Mouse (Mus musculus): ENCODE measurements around the gene Tns2. TPM values are rescaled to one million over a fixed set of nuclear protein-coding genes. Genes with fewer than 3 reads are reported as not detected.
A peak's percentile ranks its signal among the peaks of the same experiment; 100 is the strongest.
"Not testable (repeated sequence)": the region's sequence is repeated elsewhere in the genome, so short reads cannot be mapped to it uniquely, and the experiment has no call there.

Tns2 gene
- polyA plus RNA-seq, 1 experiment, result 1.4 TPM

GRCm38 (mm10) chr15:102147674-102148402 is 47.6 kb downstream of the Tns2 start:
- Histone ChIP-seq H3K4me3 (ENCODE audit: insufficient read depth, low read length) (no peak overlapping the region), H3K27ac (ENCODE audit: insufficient read depth, low read depth, low read length) (no peak overlapping the region), H3K4me1 (ENCODE audit: control insufficient read depth, insufficient read depth, low read length) (peaks cover 13% of the 10 kb centered on the region)
- TF ChIP-seq CTCF (IDR thresholded peaks at IDR 0.05; ENCODE audit: low read depth, low read length) (no peak), POLR2A (IDR thresholded peaks at IDR 0.05; ENCODE audit: borderline replicate concordance, low read depth, low read length) (no peak)

GRCm38 (mm10) chr15:102149561-102149960 is 49.3 kb downstream of the Tns2 start:
- Histone ChIP-seq H3K4me3 (ENCODE audit: insufficient read depth, low read length) (no peak overlapping the region), H3K4me1 (ENCODE audit: control insufficient read depth, insufficient read depth, low read length) (peaks cover 13% of the 10 kb centered on the region), H3K27ac (ENCODE audit: insufficient read depth, low read depth, low read length) (no peak overlapping the region)
- TF ChIP-seq CTCF (IDR thresholded peaks at IDR 0.05; ENCODE audit: low read depth, low read length) (no peak), POLR2A (IDR thresholded peaks at IDR 0.05; ENCODE audit: borderline replicate concordance, low read depth, low read length) (no peak)

DNA sequence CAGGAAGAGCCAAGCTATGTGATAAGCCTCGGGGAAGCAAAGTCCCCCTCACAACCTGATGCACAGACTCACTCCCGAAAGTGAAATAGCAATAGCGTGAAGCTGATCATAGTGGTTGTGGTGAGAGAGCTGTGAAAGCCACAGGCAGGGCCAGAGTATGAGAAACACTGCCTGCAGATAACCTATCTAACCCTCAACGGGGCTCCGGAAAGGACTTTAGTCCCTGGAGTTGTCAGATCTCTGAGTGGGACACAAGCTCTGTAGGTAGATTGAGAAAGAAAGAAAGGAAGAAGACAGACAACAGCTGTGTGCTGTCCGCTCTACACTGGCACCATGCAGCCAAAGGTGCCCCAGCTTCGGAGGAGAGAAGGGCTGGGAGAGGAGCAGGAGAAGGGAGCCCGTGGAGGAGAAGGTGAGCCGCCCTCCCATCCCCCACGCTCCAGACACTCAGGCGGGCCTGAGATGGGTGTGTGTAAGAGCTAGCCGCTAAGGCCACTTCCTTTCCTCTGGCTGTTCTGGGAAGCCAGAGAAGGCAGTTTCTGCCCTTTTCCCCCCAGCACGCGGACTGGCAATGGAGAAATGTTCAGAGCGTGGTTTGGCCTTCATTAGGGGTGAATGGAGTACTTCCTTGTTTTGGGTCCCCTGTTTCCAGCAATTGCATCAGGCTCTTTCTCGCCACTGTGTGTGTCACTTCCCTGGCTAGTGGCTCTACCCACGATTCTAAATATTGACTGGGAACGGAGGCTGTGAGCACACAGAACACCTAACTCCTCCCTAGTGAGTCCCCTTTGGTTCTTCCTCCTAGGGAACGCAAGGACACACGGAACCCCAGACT is 50.3 kb downstream of the Tns2 start, which contains the start of gene Soat2:
Gene Soat2, plus strand, starts transcription at position 226 of the 835 bp plus-strand sequence.
- Histone ChIP-seq H3K27ac (ENCODE audit: insufficient read depth, low read depth, low read length) (peak within 1 kb of the TSS; percentile 83), H3K4me1 (ENCODE audit: control insufficient read depth, insufficient read depth, low read length) (peaks cover 13% of the 10 kb centered on the region), H3K4me3 (ENCODE audit: insufficient read depth, low read length) (peak within 1 kb of the TSS; percentile 34)
- TF ChIP-seq CTCF (IDR thresholded peaks at IDR 0.05; ENCODE audit: low read depth, low read length) (no peak), POLR2A (IDR thresholded peaks at IDR 0.05; ENCODE audit: borderline replicate concordance, low read depth, low read length) (no peak)

- Histone ChIP-seq H3K27ac (ENCODE audit: insufficient read depth, low read depth, low read length) (no peak overlapping the region), H3K4me1 (ENCODE audit: control insufficient read depth, insufficient read depth, low read length) (peaks cover 13% of the 10 kb centered on the region), H3K4me3 (ENCODE audit: insufficient read depth, low read length) (no peak overlapping the region)
- TF ChIP-seq POLR2A (IDR thresholded peaks at IDR 0.05; ENCODE audit: borderline replicate concordance, low read depth, low read length) (no peak), CTCF (IDR thresholded peaks at IDR 0.05; ENCODE audit: low read depth, low read length) (no peak)
Observed at GRCm38 (mm10) chr15:102152646-102153045, 52.4 kb downstream of the Tns2 start.

DNA sequence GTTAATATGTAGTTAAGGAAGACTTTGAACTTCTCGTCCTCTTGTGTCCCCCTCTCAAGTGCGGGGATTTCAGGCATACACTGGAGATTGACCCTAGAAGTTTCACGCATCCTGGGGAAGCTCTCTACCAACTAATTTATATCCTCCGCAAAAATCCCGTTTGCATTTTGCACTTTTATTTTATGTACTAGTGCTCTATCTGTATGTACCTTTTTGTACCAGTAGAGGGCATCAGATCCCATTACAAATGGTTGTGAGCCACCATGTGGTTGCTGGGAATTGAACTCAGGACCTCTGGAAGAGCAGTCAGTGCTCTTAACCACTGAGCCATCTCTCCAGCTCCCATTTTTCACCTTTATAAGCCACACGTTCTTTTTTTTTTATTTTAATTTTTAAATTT is 54.8 kb downstream of the Tns2 start:
- H3K4me1 ChIP-seq (ENCODE audit: control insufficient read depth, insufficient read depth, low read length), result peaks cover 11% of the 10 kb centered on the region
- H3K4me3 ChIP-seq (ENCODE audit: insufficient read depth, low read length); H3K27ac ChIP-seq (ENCODE audit: insufficient read depth, low read depth, low read length): not testable (repeated sequence)

DNA sequence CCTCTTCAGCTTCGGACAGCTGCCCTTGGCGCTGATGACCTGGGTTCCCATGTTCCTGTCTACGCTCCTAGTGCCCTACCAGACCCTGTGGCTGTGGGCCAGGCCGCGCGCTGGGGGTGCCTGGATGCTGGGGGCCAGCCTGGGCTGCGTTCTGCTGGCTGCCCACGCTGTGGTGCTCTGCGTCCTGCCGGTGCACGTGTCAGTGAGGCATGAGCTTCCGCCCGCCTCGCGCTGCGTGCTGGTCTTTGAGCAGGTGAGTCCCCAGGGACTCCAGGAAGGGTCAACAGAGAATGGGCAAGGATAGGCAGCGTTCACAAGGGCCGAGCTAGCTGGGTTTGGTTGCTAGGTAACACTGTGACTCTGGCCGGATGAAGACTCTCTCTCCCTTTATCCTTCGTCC is 56.6 kb downstream of the Tns2 start:
- Histone ChIP-seq H3K4me3 (ENCODE audit: insufficient read depth, low read length) (no peak overlapping the region), H3K27ac (ENCODE audit: insufficient read depth, low read depth, low read length) (no peak overlapping the region), H3K4me1 (ENCODE audit: control insufficient read depth, insufficient read depth, low read length) (no peaks in the 10 kb centered on the region)
- TF ChIP-seq POLR2A (IDR thresholded peaks at IDR 0.05; ENCODE audit: borderline replicate concordance, low read depth, low read length) (no peak), CTCF (IDR thresholded peaks at IDR 0.05; ENCODE audit: low read depth, low read length) (no peak)

DNA sequence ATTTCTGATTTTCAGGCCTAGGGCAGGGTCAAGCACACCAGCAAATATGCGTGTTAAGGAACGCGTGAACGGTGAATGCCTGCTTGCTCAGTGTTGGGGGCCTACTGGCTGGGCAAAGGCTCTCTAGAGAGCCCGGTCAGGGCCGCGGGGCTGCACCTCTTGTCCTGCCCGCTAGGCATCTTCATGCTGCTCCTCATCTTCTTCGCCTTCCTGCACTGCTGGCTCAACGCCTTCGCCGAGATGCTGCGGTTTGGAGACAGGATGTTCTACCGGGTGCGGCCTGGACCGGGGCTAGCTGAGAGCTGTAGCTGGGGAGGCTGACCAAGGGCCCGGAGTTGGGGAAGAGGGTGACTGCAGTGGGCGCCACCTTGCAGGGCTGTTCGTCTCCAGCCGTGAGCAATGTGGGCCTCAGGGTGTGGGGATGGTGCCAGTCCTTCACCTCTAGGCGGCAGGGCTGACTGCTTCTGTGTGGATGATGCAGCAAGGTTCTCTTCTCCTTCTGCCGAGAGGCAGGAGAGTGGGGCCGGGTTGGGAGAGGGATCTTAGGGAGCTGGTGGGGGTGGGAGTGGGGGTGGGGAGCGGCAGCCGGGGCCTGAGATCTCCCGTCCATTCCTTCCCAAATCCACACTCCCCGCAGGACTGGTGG is 60.3 kb downstream of the Tns2 start:
- TF ChIP-seq CTCF (IDR thresholded peaks at IDR 0.05; ENCODE audit: low read depth, low read length) (no peak), POLR2A (IDR thresholded peaks at IDR 0.05; ENCODE audit: borderline replicate concordance, low read depth, low read length) (no peak)
- H3K27ac ChIP-seq (ENCODE audit: insufficient read depth, low read depth, low read length), result no peak overlapping the region
- H3K4me1 ChIP-seq (ENCODE audit: control insufficient read depth, insufficient read depth, low read length), result peaks cover 11% of the 10 kb centered on the region

GRCm38 (mm10) chr15:102163900-102164693 is 63.9 kb downstream of the Tns2 start:
- Histone ChIP-seq H3K27ac (ENCODE audit: insufficient read depth, low read depth, low read length) (no peak overlapping the region), H3K4me3 (ENCODE audit: insufficient read depth, low read length) (no peak overlapping the region)
- TF ChIP-seq POLR2A (IDR thresholded peaks at IDR 0.05; ENCODE audit: borderline replicate concordance, low read depth, low read length), result no peak
- TF ChIP-seq CTCF (IDR thresholded peaks at IDR 0.05; ENCODE audit: low read depth, low read length), result no peak

More for the DNA sequence above, 60.3 kb downstream of the Tns2 start:
- H3K4me3 ChIP-seq (ENCODE audit: insufficient read depth, low read length), result no peak overlapping the region

GRCm38 (mm10) chr15:102165468-102166100 is 65.4 kb downstream of the Tns2 start:
- TF ChIP-seq POLR2A (IDR thresholded peaks at IDR 0.05; ENCODE audit: borderline replicate concordance, low read depth, low read length) (no peak), CTCF (IDR thresholded peaks at IDR 0.05; ENCODE audit: low read depth, low read length) (no peak)
- H3K27ac ChIP-seq (ENCODE audit: insufficient read depth, low read depth, low read length), result no peak overlapping the region
- H3K4me1 ChIP-seq (ENCODE audit: control insufficient read depth, insufficient read depth, low read length), result peaks cover 15% of the 10 kb centered on the region
- H3K4me3 ChIP-seq (ENCODE audit: insufficient read depth, low read length), result no peak overlapping the region

More at GRCm38 (mm10) chr15:102163900-102164693, 63.9 kb downstream of the Tns2 start:
- H3K4me1 ChIP-seq (ENCODE audit: control insufficient read depth, insufficient read depth, low read length), result peaks cover 15% of the 10 kb centered on the region

Other genes with a start within 250 kb of the Tns2 start
- not detected in 2 replicates for gene Krt1, start 249.6 kb upstream of the Tns2 start, polyA plus RNA-seq (2012; ENCODE audit: insufficient read depth, insufficient read length, missing spikeins)
- 0.19 and 0.27 TPM in 2 replicates for gene Krt77, start 230.7 kb upstream of the Tns2 start, polyA plus RNA-seq (2012; ENCODE audit: insufficient read depth, insufficient read length, missing spikeins)
- gene Krt76, start 207.5 kb upstream of the Tns2 start, polyA plus RNA-seq (2012; ENCODE audit: insufficient read depth, insufficient read length, missing spikeins), result not detected in 2 replicates
- gene Krt4, start 175.7 kb upstream of the Tns2 start, polyA plus RNA-seq (2012; ENCODE audit: insufficient read depth, insufficient read length, missing spikeins), result not detected in 2 replicates
- gene Krt79, start 160.1 kb upstream of the Tns2 start, polyA plus RNA-seq (2012; ENCODE audit: insufficient read depth, insufficient read length, missing spikeins), result not detected in 2 replicates
- not detected in 2 replicates for gene Krt78, start 146.1 kb upstream of the Tns2 start, polyA plus RNA-seq (2012; ENCODE audit: insufficient read depth, insufficient read length, missing spikeins)
- not detected in 2 replicates for gene Krt8, start 95.9 kb upstream of the Tns2 start, polyA plus RNA-seq (2012; ENCODE audit: insufficient read depth, insufficient read length, missing spikeins)
- not detected in 2 replicates for gene Krt18, start 72.2 kb upstream of the Tns2 start, polyA plus RNA-seq (2012; ENCODE audit: insufficient read depth, insufficient read length, missing spikeins)
- gene Eif4b, start 26.6 kb upstream of the Tns2 start, polyA plus RNA-seq (2012; ENCODE audit: insufficient read depth, insufficient read length, missing spikeins), result 188 and 222 TPM in 2 replicates
- 20.8 and 21.4 TPM in 2 replicates for gene Spryd3, start 35.8 kb downstream of the Tns2 start, polyA plus RNA-seq (2012; ENCODE audit: insufficient read depth, insufficient read length, missing spikeins)
- not detected in 2 replicates for gene Igfbp6, start 43.9 kb downstream of the Tns2 start, polyA plus RNA-seq (2012; ENCODE audit: insufficient read depth, insufficient read length, missing spikeins)
- gene Soat2, start 50.1 kb downstream of the Tns2 start, polyA plus RNA-seq (2012; ENCODE audit: insufficient read depth, insufficient read length, missing spikeins), result 0.50 TPM in 1 of 2 replicates, not detected in the other
- 71.6 and 79.5 TPM in 2 replicates for gene Zfp740, start 102.8 kb downstream of the Tns2 start, polyA plus RNA-seq (2012; ENCODE audit: insufficient read depth, insufficient read length, missing spikeins)
- 60.4 and 60.5 TPM in 2 replicates for gene Csad, start 104.3 kb downstream of the Tns2 start, polyA plus RNA-seq (2012; ENCODE audit: insufficient read depth, insufficient read length, missing spikeins)
- gene Itgb7, start 131.5 kb downstream of the Tns2 start, polyA plus RNA-seq (2012; ENCODE audit: insufficient read depth, insufficient read length, missing spikeins), result 32.3 and 35.8 TPM in 2 replicates
- gene Rarg, start 157.1 kb downstream of the Tns2 start, polyA plus RNA-seq (2012; ENCODE audit: insufficient read depth, insufficient read length, missing spikeins), result 29.8 and 30.4 TPM in 2 replicates
- gene Gm9918, start 170.2 kb downstream of the Tns2 start, polyA plus RNA-seq (2012; ENCODE audit: insufficient read depth, insufficient read length, missing spikeins), result not detected in 2 replicates
- gene Mfsd5, start 179.0 kb downstream of the Tns2 start, polyA plus RNA-seq (2012; ENCODE audit: insufficient read depth, insufficient read length, missing spikeins), result 71.6 and 78.4 TPM in 2 replicates
- gene Espl1, start 195.9 kb downstream of the Tns2 start, polyA plus RNA-seq (2012; ENCODE audit: insufficient read depth, insufficient read length, missing spikeins), result 15.6 and 17.9 TPM in 2 replicates
- gene Pfdn5, start 225.7 kb downstream of the Tns2 start, polyA plus RNA-seq (2012; ENCODE audit: insufficient read depth, insufficient read length, missing spikeins), result 542 and 550 TPM in 2 replicates
- 41.5 and 46.2 TPM in 2 replicates for gene Myg1, start 231.3 kb downstream of the Tns2 start, polyA plus RNA-seq (2012; ENCODE audit: insufficient read depth, insufficient read length, missing spikeins)

All from bone marrow macrophage, adult 2 months (primary cell).